Mouse (Mus musculus) Patski (cell line): Measurements from ENCODE around the gene Cldn24. TPM values are rescaled to one million over a fixed set of nuclear protein-coding genes. Genes with fewer than 3 reads are reported as not detected.

ENCODE experiments used
- ATAC-seq: fragments of 100-300 bp; one replicate; pipeline ENCODE4 v1.8.0; 2021
- CTCF ChIA-PET: fragments of 350-600 bp; sonication (Branson Sonifier 250); formaldehyde crosslinking; loops from one replicate; lab custom pipeline; 2022; ENCODE audit warnings: inconsistent platforms; lab: Charles Lee
- POLR2A ChIA-PET: fragments of 350-600 bp; sonication (Branson Sonifier 250); formaldehyde crosslinking; loops from one replicate; lab custom pipeline; 2022; ENCODE audit warnings: antibody characterized with exemption, inconsistent platforms; lab: Charles Lee
- DNase-seq: peaks from one replicate; pipeline ENCODE4 v3.0.0-alpha.2; 2011; ENCODE audit warnings: low read depth, low spot score
- H3K27me3 ChIP-seq: fragments of 371-371 bp; one replicate; pipeline ENCODE4 v1.5.1; 2021
- CTCF ChIP-seq: fragments of 100-300 bp; IDR thresholded peaks from one replicate; pipeline ENCODE4 v1.5.1; 2021
- in situ Hi-C: fragments of 300-500 bp; cut with MboI; formaldehyde crosslinking; loops from 3 replicates; pipeline ENCODE4 v1.11.1; 2018; ENCODE audit warnings: low pct_unique_long_range_greater_than_20kb, mixed read lengths
- polyA plus RNA-seq: library from polyadenylated mRNA; unstranded; gene quantifications from one replicate; pipeline ENCODE4 v1.2.3, GENCODE M21; 2021

Gene Cldn24
- polyA plus RNA-seq, 1 experiment from 2014 or later = 0.09 TPM

DNA sequence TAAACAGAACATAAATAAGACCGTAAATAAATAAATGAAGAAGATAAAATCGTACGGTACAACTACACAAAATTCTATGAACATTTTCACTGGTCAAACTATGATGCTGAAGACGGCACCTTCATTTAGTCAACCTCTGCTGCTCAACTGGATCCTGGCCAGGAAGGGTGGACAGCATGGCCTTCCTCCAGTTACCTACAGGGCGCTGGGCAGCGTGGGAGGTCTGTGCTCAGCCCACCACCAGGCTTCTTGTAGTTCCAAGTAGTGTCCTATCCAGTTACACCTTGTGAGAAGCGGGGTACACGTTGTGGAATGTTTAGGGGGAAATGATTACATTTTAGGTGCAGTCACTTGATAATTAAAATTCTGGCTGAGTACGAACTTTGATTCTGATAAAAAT, 5.0 kb downstream of the Cldn24 start:
- CTCF ChIA-PET = no interaction called here
- no peaks in the 10 kb centered on the region for H3K27me3 ChIP-seq
- POLR2A ChIA-PET = no interaction called here
- no peak for ATAC-seq
- in situ Hi-C loops = no loop called here
- no peak for DNase-seq
- TF ChIP-seq CTCF = no peak

GRCm38 (mm10) chr8:47832616-47833015, 10.7 kb downstream of the Cldn24 start:
- DNase-seq (no peak), ATAC-seq (no peak)
- H3K27me3 ChIP-seq = no peaks in the 10 kb centered on the region
- ChIA-PET CTCF (interaction anchor here (1.6 kb wide), 1 partner anchor 25 kb away, joined by 4 read pairs; no protein-coding TSS in a partner anchor), POLR2A (no interaction called here)
- TF ChIP-seq CTCF = no peak
- in situ Hi-C loops = loop anchor here (10.0 kb wide), 1 partner anchor 88 kb away; no protein-coding TSS in a partner anchor

- no peak for ATAC-seq
Measured at GRCm38 (mm10) chr8:47833944-47834343, 12.0 kb downstream of the Cldn24 start.

GRCm38 (mm10) chr8:47843063-47843462, 21.1 kb downstream of the Cldn24 start:
- no peak for ATAC-seq
- no peak for DNase-seq
- TF ChIP-seq CTCF = no peak
- no peaks in the 10 kb centered on the region for H3K27me3 ChIP-seq
- POLR2A ChIA-PET = no interaction called here
- in situ Hi-C loops = no loop called here
- CTCF ChIA-PET = interaction anchor here (1.6 kb wide), 1 partner anchor 99 kb away, joined by 7 read pairs; no protein-coding TSS in a partner anchor

More at GRCm38 (mm10) chr8:47833944-47834343, 12.0 kb downstream of the Cldn24 start:
- H3K27me3 ChIP-seq = no peaks in the 10 kb centered on the region
- POLR2A ChIA-PET = no interaction called here
- in situ Hi-C loops = loop anchor here (10.0 kb wide), 1 partner anchor 89 kb away; no protein-coding TSS in a partner anchor
- TF ChIP-seq CTCF = no peak
- CTCF ChIA-PET = interaction anchor here (1.6 kb wide), 1 partner anchor 24 kb away, joined by 4 read pairs; no protein-coding TSS in a partner anchor
- no peak for DNase-seq

- ATAC-seq (no peak), DNase-seq (no peak)
- POLR2A ChIA-PET = no interaction called here
- CTCF ChIA-PET = interaction anchor here (1.6 kb wide), 1 partner anchor 100 kb away, joined by 7 read pairs; no protein-coding TSS in a partner anchor
- no peak for TF ChIP-seq CTCF
- in situ Hi-C loops = no loop called here
- no peaks in the 10 kb centered on the region for H3K27me3 ChIP-seq
Measured at GRCm38 (mm10) chr8:47843651-47844050, 21.7 kb downstream of the Cldn24 start.

- in situ Hi-C loops = no loop called here
- no peak for TF ChIP-seq CTCF
- DNase-seq (no peak), ATAC-seq (no peak)
- ChIA-PET CTCF (interaction anchor here (1.1 to 1.9 kb wide), 3 partner anchors 15 to 103 kb away, joined by 3 to 7 read pairs (median 5); no protein-coding TSS in a partner anchor), POLR2A (no interaction called here)
- no peaks in the 10 kb centered on the region for H3K27me3 ChIP-seq
Measured at GRCm38 (mm10) chr8:47845956-47846355, 24.0 kb downstream of the Cldn24 start.

- ATAC-seq (no peak), DNase-seq (no peak)
- CTCF ChIA-PET = no interaction called here
- TF ChIP-seq CTCF = no peak
- in situ Hi-C loops = no loop called here
- H3K27me3 ChIP-seq = no peaks in the 10 kb centered on the region
- POLR2A ChIA-PET = no interaction called here
Measured at GRCm38 (mm10) chr8:47847161-47847560, 25.2 kb downstream of the Cldn24 start.

DNA sequence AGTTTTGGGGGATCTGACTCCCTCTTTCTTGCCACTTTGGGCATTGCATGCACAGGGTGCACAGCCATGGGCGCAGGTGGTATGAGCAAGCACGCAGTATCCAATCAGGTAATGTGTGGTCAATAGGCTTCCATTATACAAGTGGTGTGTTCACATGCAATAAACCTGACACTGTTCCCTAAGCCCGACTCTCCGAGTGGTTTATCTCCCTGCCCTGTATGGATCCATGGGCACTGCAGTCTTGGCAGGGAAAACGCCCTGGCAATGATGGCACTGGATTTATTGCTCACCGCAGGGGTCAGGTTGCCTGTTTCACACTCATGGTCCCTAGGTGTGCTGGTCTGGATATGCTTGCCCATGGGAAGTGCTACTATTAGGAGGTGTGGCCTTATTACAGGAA, 26.0 kb downstream of the Cldn24 start:
- in situ Hi-C loops = no loop called here
- no peak for ATAC-seq
- CTCF ChIA-PET = no interaction called here
- no peaks in the 10 kb centered on the region for H3K27me3 ChIP-seq
- POLR2A ChIA-PET = no interaction called here
- TF ChIP-seq CTCF = no peak
- DNase-seq = no peak

DNA sequence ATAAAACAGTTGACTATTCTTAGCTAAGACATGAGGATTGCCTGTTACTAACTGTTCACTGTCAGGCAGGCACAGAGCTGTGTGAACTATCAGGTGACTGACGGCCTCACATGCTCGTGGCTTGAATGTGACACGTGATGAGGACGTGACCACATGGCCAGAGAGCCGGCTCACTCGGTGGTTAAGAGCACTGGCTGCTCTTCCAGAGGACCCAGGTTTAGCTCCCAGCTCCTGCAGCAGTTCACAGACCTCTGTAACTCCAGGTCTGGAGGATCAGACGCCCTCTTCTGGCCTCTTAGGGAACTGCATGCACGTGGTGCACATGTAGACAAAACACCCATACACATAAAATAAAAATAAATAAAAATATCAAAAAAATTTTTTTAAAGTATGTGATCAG, 27.9 kb downstream of the Cldn24 start:
- no peak for TF ChIP-seq CTCF
- in situ Hi-C loops = no loop called here
- CTCF ChIA-PET = interaction anchor here (0.8 to 2.2 kb wide), 5 partner anchors 9 to 106 kb away, joined by 3 to 12 read pairs (median 3); no protein-coding TSS in a partner anchor
- ATAC-seq (no peak), DNase-seq (no peak)
- H3K27me3 ChIP-seq = no peaks in the 10 kb centered on the region
- POLR2A ChIA-PET = no interaction called here

- ChIA-PET CTCF (interaction anchor here (0.8 to 2.4 kb wide), 5 partner anchors 12 to 164 kb away, joined by 3 to 6 read pairs (median 3); no protein-coding TSS in a partner anchor), POLR2A (no interaction called here)
- in situ Hi-C loops = no loop called here
- no peak for DNase-seq
- no peak for ATAC-seq
- no peak for TF ChIP-seq CTCF
- H3K27me3 ChIP-seq = no peaks in the 10 kb centered on the region
Measured at GRCm38 (mm10) chr8:47851824-47852502, 30.0 kb downstream of the Cldn24 start.

DNA sequence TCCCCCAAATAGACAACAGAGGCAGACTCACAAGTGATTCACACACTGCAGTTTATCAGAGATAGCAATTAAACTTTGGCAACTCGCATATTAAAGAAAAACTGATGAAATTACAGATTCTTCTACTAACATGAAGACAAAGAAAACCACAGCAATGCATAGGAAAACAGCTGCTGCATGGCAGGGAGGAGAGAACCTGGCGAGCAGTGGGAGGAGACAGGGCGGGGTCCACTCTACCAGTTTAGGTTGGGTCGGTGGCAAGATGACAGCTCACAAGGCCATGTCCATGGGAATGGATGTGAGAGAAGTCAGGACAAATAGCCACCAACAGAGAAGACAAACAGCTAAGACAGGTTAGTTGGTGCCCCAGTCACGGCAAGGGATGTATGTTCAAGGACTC, 30.8 kb downstream of the Cldn24 start:
- ChIA-PET POLR2A (no interaction called here), CTCF (interaction anchor here (0.8 to 2.4 kb wide), 5 partner anchors 11 to 163 kb away, joined by 3 to 6 read pairs (median 3); no protein-coding TSS in a partner anchor)
- ATAC-seq (no peak), DNase-seq (no peak)
- H3K27me3 ChIP-seq = no peaks in the 10 kb centered on the region
- no peak for TF ChIP-seq CTCF
- in situ Hi-C loops = no loop called here
